Mouse (Mus musculus) NIH3T3 (cell line): ENCODE data around the gene Xrra1.
"Not testable (repeated sequence)": the region's sequence is repeated elsewhere in the genome, so short reads cannot be mapped to it uniquely, and the experiment has no call there.

ENCODE experiments used
- DNase-seq: peaks from one replicate; pipeline ENCODE4 v3.0.0-alpha.2; 2012; ENCODE audit warnings: low read depth

The Xrra1 gene

GRCm38 (mm10) chr7:99896905-99897304, 38.0 kb downstream of the Xrra1 start:
- no peak for DNase-seq

DNA sequence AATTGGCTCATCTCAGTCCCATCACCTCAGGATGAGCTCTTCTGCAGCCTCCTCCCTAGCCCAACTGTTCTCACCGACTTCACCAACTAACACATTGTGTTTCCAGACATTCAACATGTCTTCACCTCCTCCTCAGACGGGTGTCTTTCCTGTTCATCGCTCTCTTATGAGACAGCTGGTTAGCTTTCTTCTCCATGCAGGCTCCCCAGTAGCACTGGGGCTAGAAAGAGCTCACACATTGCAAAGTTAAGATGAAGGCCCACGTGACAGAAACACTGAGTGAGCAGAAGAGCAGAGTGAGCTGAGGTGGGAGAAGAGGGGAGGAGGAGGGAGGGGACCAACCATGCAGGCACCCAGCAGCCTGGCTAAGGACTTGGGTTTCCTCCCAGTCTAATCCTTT, 43.3 kb downstream of the Xrra1 start:
- DNase-seq = no peak

- DNase-seq = no peak
Observed at GRCm38 (mm10) chr7:99902918-99903665, 44.2 kb downstream of the Xrra1 start.

- no peak for DNase-seq
Observed at GRCm38 (mm10) chr7:99904421-99905005, 45.6 kb downstream of the Xrra1 start.

GRCm38 (mm10) chr7:99906346-99906745, 47.4 kb downstream of the Xrra1 start:
- no peak for DNase-seq

DNA sequence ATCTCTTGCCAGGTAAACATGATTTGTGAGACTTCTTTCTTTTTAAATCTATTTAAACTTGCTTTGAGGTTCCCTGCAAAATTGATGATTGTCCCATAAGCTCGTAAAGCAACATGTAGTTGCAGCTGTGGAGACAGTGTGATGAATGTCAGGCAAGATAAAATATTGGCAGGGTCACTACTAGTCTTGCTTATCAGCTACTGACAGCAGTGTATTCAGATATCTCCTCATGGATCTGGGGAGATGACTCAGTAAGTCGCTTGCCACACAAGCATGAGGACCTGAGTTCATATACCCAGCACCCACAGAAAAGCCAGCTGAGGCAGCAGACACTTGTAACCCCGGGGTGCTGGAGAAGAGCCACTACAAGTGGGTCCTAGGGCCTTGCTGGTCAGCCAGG, 48.5 kb downstream of the Xrra1 start:
- no peak for DNase-seq

GRCm38 (mm10) chr7:99911038-99911437, 52.1 kb downstream of the Xrra1 start:
- DNase-seq = no peak

DNA sequence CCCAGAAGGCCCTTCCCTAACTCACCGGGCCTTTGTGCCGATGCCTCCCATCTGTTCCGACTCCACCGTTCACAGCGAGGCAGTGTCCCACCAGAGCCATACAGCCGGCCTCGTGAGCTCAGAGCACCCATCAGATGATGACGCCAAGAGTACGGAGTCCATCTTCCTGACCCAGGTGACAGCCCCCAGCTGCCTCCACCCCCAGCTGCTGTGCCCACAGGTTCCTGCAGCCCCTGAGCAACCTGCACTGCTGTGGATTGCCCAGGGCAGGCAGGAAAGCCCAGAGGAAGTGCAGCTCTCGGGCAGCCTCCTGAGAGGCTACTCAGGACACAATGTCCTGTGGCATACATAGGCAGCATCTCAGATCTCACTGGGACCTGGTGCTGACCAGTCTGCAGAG, 55.4 kb downstream of the Xrra1 start:
- no peak for DNase-seq

- DNase-seq = no peak
Observed at GRCm38 (mm10) chr7:99915511-99915910, 56.6 kb downstream of the Xrra1 start.

- no peak for DNase-seq
Observed at GRCm38 (mm10) chr7:99916741-99917319, 57.9 kb downstream of the Xrra1 start.

DNA sequence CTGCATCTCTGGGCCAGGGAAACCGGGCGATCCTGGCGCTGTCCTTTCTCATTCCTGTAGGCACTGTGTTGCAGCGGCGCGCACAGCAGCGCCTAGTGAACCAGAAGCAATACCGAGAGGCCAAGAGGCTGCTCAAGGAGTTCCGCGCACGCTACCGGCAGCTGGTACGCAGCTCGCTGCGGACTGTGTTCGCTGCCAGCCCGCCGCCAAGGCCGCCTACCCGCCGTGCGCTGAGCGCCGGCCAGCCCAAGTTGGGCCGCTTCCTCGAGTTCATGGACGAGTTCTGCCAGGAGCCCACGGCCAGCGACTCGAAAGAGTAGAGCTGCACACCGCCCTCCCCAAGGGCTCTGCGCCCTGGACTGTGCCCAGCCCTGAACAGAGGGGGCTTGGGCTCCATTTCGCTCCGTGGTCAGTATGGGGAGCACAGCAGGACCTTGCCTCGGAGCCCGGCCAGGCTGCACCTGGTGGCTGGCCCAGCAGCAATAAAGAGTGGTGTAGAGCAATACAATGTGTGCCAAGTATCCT, 58.5 kb downstream of the Xrra1 start:
- DNase-seq = no peak

DNA sequence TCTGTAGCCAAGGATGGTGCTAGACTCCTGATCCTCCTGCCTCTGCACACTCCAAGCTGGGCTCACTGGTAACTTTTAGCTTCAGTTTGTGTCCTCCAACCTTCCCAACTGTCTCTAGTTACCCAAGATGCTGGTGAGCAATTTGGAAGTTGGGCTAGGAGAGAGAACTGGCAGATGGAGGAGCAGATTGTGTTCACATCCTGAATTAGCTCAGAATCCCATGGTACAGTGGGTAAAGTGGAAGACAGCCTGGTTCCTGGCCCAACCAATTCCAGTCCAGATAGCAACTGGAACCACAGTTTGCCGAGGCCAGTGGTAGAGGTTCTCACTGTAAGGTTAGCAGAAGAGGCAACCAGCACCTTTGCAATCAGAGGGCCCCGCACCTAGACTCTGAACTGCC, 60.2 kb downstream of the Xrra1 start:
- no peak for DNase-seq

GRCm38 (mm10) chr7:99919971-99920370, 61.1 kb downstream of the Xrra1 start:
- no peak for DNase-seq

GRCm38 (mm10) chr7:99920416-99920815, 61.5 kb downstream of the Xrra1 start:
- no peak for DNase-seq

GRCm38 (mm10) chr7:99926916-99927714, 68.2 kb downstream of the Xrra1 start:
- peak; percentile 73 for DNase-seq

DNA sequence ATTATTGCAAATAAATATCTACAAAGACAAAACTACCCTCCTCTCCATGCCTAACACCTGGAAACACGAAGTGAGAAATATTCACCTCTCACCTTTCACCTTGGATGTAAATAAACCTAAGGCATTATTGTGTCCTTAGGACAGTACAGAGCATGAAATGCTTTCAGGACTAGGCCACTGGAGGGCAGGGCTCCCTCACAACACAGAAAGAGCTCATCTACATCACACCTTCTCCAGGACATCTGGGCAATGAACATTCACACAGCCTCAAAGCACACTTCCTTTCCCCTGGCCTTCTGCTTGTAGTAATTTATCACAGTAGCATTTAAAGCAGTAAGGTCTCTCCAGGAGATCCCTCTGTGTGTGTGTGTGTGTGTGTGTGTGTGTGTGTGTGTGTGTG, 76.8 kb downstream of the Xrra1 start:
- no peak for DNase-seq

DNA sequence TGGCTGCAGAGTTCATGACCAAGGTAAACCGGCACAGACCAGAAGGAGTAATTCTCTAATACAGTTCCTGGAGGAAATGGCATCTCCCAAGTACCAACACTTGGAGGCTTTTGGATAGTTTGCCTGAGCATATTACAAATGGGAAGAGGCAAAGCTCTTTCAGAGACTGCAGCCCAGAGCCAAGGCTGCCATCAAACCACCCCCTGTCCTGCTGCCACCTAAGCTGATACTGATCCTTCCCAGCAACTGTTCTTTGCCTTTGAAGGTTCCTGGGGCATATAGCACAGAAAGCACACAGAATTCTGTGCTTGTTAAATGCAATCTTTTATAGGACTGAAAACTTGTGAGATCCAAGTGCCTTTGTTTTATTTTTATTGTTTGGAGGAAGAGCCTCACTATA, 81.8 kb downstream of the Xrra1 start:
- no peak for DNase-seq

DNA sequence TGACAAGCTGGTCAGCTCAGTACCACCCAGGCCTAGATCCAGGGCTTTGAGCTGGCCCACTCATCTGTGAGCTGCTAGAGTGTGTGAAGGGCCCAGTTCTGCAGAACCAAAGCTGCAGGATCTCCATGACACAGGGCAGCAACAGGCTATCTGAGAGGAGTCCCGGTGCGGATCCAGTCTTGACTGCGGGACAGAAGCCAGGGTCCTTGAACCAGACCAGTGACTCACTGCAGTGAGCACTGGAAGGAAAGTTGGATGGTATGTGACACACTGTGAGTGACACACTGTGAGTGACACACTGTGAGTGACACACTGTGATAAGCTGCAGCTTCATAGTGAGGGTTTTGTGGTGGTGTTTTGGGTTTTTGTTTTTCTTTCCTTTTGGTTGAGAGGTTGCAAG, 85.6 kb downstream of the Xrra1 start:
- DNase-seq = no peak

GRCm38 (mm10) chr7:99945012-99945411, 86.1 kb downstream of the Xrra1 start:
- not testable (repeated sequence) for DNase-seq

DNA sequence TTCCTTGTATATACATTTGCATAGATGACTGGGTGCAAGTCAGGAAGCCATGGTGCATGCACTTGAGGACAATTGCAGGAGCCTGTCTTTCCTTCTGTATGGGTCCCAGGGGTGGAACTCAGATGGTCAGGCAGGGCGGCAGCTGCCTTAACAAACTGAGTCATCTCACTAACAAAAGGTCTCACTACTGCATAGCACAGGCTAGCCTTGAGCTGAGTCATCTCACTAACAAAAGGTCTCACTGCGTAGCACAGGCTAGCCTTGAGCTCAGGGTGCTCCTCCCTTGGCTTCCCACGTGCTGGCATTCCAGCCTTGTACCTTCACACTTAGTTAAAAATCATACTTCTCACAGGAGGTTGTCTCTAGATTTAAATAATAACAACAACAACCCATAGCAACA, 87.0 kb downstream of the Xrra1 start:
- no peak for DNase-seq

- DNase-seq = no peak
Observed at GRCm38 (mm10) chr7:99946356-99946755, 87.4 kb downstream of the Xrra1 start.

DNA sequence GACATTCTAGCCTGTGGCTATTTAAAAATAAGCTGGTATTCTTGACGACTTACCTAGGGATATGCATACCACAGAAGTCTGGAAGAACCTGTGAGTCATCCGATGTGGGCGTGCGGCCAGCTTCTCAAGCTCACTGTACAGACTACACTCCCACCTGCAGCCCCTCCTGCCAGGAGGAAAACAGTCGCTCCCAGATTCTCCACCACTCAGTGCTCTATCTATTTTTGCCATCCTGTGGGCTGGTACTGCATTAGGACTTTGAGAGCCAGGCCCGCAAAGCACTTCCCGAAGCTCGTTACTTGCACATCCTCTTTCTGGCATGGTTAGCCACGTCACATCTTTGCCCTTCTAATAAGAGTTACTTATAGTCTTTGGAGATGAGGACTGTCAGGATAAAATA, 88.4 kb downstream of the Xrra1 start:
- peak; percentile 66 for DNase-seq
